Mouse (Mus musculus) left cerebral cortex, adult 11 months (tissue): ENCODE measurements around the gene Gnl3l.

ENCODE experiments used
- DNase-seq: peaks from one replicate; pipeline ENCODE4 v3.0.0; 2022; ENCODE audit warnings: low spot score

The Gnl3l gene

DNA sequence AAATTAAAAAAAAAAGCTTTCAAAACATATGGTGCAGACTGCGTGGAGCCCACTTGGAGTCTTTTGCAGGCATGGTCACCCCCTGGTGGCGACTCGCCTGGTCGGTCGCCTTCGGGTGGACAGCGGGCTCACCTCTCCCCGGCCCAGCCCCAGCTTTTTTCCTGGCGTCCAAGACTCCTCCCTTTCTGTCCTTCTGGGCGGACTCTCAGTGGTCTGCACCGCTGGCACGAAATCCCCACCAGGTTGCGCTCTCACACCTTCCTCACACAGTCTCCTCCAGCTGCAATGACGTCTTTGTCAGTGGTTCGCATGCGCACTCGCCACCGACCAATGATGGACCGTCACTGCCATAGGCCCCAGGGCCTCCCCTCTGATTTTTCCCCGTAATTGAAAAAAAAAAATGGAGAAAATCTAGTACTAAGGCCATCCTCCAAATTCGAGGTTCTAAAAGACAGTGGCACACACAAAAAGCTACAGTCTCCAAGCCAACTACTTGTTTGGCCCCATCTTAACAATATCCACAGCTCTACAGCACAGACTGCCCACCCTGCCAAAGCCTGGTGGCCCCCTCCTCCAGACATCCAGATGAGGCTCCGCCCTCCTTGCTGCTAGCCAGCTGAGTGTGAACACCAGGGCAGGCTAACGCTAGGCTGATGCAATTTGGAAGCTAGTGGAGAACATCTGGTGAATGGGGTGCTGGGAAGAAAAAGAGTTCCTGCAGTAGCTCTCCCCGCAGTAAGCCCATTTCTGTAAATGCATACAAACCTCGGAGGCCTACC lies 60.4 kb downstream of the Gnl3l start:
- DNase-seq, result peak; percentile 26

DNA sequence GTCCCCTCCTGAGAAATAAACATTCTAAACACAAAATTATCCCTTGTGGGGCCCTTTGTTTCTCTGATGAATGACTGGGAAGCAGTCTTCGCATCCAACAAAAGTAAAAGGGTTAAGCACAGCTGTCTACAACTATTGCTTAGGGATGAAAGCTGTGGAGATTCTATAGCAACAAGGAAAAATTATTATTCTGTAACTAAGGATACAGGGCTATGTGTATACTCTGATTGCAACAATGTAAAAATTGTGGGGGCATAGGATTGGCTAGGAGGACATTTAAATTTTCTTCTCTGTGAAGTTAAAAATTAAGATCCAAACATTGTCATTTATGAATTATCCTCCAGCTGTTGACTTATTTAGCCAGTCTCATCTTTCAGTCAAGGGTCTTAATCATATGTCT lies 61.1 kb downstream of the Gnl3l start:
- no peak for DNase-seq

DNA sequence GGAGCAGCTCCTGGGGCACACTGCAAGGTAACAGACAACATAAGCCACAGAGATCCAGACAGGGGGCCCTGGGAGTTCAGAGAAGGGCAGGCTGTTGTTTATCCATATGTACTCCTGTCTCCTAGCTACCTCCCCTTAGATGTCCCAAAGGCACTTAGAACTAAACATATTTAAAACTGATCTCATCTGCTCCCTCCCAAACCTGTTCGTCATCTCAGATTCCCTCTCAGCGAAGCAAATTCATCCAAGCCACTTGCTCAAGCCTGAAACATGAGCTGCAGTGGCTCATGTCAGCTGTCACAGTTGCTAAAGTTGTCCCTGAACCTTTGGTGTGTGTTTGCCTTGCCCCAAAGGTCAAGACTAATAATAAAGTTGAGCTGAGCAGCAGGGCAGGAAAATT lies 61.7 kb downstream of the Gnl3l start:
- DNase-seq, result no peak

DNA sequence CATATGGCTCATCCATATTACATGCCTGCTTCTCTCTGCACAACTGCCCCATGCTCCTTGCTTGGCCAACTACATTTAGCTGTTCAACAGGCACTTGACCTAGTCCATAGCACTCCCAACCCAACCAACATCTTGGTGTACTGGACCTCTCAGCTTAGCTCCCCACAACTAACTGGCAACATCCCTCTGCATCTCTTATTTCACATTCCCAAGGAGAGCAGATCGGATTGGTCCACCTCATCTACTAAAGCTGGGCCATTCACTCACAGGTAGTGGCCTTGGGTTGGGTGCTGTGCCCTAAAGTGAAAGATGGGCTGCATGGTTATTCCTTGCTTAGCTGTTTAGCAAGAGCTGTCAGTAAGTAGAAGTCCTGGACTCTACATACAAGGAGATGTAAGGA lies 62.4 kb downstream of the Gnl3l start:
- no peak for DNase-seq
